Mouse (Mus musculus) midbrain, embryonic 12.5 days (tissue): ENCODE results near the gene Dzip1. TPM values are rescaled to one million over a fixed set of nuclear protein-coding genes. Genes with fewer than 3 reads are reported as not detected.
A peak's percentile ranks its signal among the peaks of the same experiment; 100 is the strongest.

ENCODE experiments used
- ATAC-seq: fragments of 200-750 bp; cut with Nextera tagmentation; 2 replicates; pipeline ENCODE4 v1.8.0; 2017; ENCODE audit warnings: low read depth, moderate TSS enrichment, moderate library complexity; ENCODE audit not compliant: low FRiP score
- H3K27ac ChIP-seq: fragments of 300-500 bp; sonication (generic); replicated peaks from 2 replicates; pipeline ENCODE4 v1.5.1; 2016; ENCODE audit warnings: mild to moderate bottlenecking
- H3K27me3 ChIP-seq: fragments of 300-500 bp; sonication (generic); 2 replicates; pipeline ENCODE4 v1.6.1; 2016; ENCODE audit warnings: mild to moderate bottlenecking
- H3K36me3 ChIP-seq: fragments of 300-500 bp; sonication (generic); 2 replicates; pipeline ENCODE4 v1.6.1; 2016
- H3K4me1 ChIP-seq: fragments of 300-500 bp; sonication (generic); 2 replicates; pipeline ENCODE4 v1.6.1; 2016
- H3K4me2 ChIP-seq: fragments of 300-500 bp; sonication (generic); replicated peaks from 2 replicates; pipeline ENCODE4 v1.6.1; 2016; ENCODE audit warnings: mild to moderate bottlenecking, moderate library complexity
- H3K4me3 ChIP-seq: fragments of 300-500 bp; sonication (generic); 2 replicates; pipeline ENCODE4 v1.5.1; 2016; ENCODE audit warnings: mild to moderate bottlenecking
- H3K9ac ChIP-seq: fragments of 300-500 bp; sonication (generic); replicated peaks from 2 replicates; pipeline ENCODE4 v1.6.1; 2016; ENCODE audit warnings: mild to moderate bottlenecking, moderate library complexity
- H3K9me3 ChIP-seq: fragments of 300-500 bp; sonication (generic); 2 replicates; pipeline ENCODE4 v1.6.1; 2016; ENCODE audit warnings: mild to moderate bottlenecking
- WGBS: fragments of 180-500 bp; shearing (Covaris S2); methylation state at CpG from one replicate; pipeline ENCODE4 v1.1.7; 2016; 5-methylcytosine and 5-hydroxymethylcytosine counted together
- polyA plus RNA-seq: library from polyadenylated mRNA; unstranded; fragments of >200 nt; fragmentation: Nextera tagmentation; extraction: Ambion mirVana; gene quantifications from 2 replicates; pipeline ENCODE4 v1.2.1, GENCODE M21; 2016

Dzip1 gene
- polyA plus RNA-seq, 1 experiment from 2014 or later: 45.4 TPM

- no peak overlapping the region for H3K27ac ChIP-seq
- H3K36me3 ChIP-seq: no peaks in the 10 kb centered on the region
- no peak overlapping the region for H3K4me2 ChIP-seq
- no peaks in the 10 kb centered on the region for H3K9me3 ChIP-seq
- no peak for ATAC-seq
- H3K27me3 ChIP-seq: no peaks in the 10 kb centered on the region
- no peak overlapping the region for H3K4me3 ChIP-seq
- H3K9ac ChIP-seq: no peak overlapping the region
- H3K4me1 ChIP-seq: peaks cover 9% of the 10 kb centered on the region; the same call in 1 of the 2 replicates
- 60% methylated on average over 4 of the region's 4 CpGs for WGBS
These were observed 60.4 kb downstream of the Dzip1 start for GRCm38 (mm10) chr14:118864905-118865304.

- H3K27ac ChIP-seq: no peak overlapping the region
- no peaks in the 10 kb centered on the region for H3K36me3 ChIP-seq
- H3K4me3 ChIP-seq: no peak overlapping the region
- H3K9me3 ChIP-seq: no peaks in the 10 kb centered on the region
- peaks cover 12% of the 10 kb centered on the region; the same call in 1 of the 2 replicates for H3K4me1 ChIP-seq
- H3K4me2 ChIP-seq: no peak overlapping the region
- WGBS: 64% methylated on average over 7 of the region's 7 CpGs
- H3K9ac ChIP-seq: no peak overlapping the region
- H3K27me3 ChIP-seq: peaks cover 12% of the 10 kb centered on the region
- no peak for ATAC-seq
These were observed 63.0 kb downstream of the Dzip1 start for GRCm38 (mm10) chr14:118862253-118862652.

GRCm38 (mm10) chr14:118858318-118858717 lies 66.9 kb downstream of the Dzip1 start:
- Histone ChIP-seq H3K27me3 (peaks cover 47% of the 10 kb centered on the region), H3K9ac (no peak overlapping the region), H3K4me1 (peaks cover 25% of the 10 kb centered on the region; the same call in 1 of the 2 replicates), H3K36me3 (no peaks in the 10 kb centered on the region), H3K4me2 (no peak overlapping the region), H3K9me3 (no peaks in the 10 kb centered on the region), H3K27ac (no peak overlapping the region), H3K4me3 (no peak overlapping the region)
- ATAC-seq: no peak
- WGBS: 77% methylated on average over 6 of the region's 6 CpGs

- ATAC-seq: no peak
- Histone ChIP-seq H3K4me3 (no peak overlapping the region), H3K4me1 (peaks cover 25% of the 10 kb centered on the region; the same call in 1 of the 2 replicates), H3K9me3 (no peaks in the 10 kb centered on the region), H3K27me3 (peaks cover 57% of the 10 kb centered on the region), H3K9ac (no peak overlapping the region), H3K27ac (no peak overlapping the region), H3K4me2 (no peak overlapping the region), H3K36me3 (no peaks in the 10 kb centered on the region)
- 86% methylated on average over 6 of the region's 6 CpGs for WGBS
These were observed 68.7 kb downstream of the Dzip1 start for GRCm38 (mm10) chr14:118856563-118856962.

GRCm38 (mm10) chr14:118855141-118855800 lies 70.0 kb downstream of the Dzip1 start:
- Histone ChIP-seq H3K27me3 (peaks cover 57% of the 10 kb centered on the region), H3K9ac (peak overlapping the region; percentile 55), H3K4me3 (peak overlapping the region; percentile 52), H3K4me1 (peaks cover 25% of the 10 kb centered on the region; the same call in 1 of the 2 replicates), H3K36me3 (no peaks in the 10 kb centered on the region), H3K27ac (no peak overlapping the region), H3K9me3 (no peaks in the 10 kb centered on the region), H3K4me2 (peak overlapping the region; percentile 94)
- ATAC-seq: peak; percentile 59
- WGBS: 1% methylated on average over 28 of the region's 28 CpGs

- Histone ChIP-seq H3K9ac (peak overlapping the region; percentile 55), H3K4me3 (peak overlapping the region; percentile 52), H3K4me1 (peaks cover 21% of the 10 kb centered on the region; the same call in 1 of the 2 replicates), H3K27me3 (peaks cover 57% of the 10 kb centered on the region), H3K36me3 (no peaks in the 10 kb centered on the region), H3K9me3 (no peaks in the 10 kb centered on the region), H3K4me2 (peak overlapping the region; percentile 94), H3K27ac (no peak overlapping the region)
- ATAC-seq: peak; percentile 84
- WGBS: under 1% methylated on average over 48 of the region's 48 CpGs
These were observed 70.7 kb downstream of the Dzip1 start for GRCm38 (mm10) chr14:118854371-118855114.

- no peak overlapping the region for H3K4me2 ChIP-seq
- H3K36me3 ChIP-seq: no peaks in the 10 kb centered on the region
- peaks cover 38% of the 10 kb centered on the region for H3K27me3 ChIP-seq
- no peak for ATAC-seq
- 75% methylated on average over 6 of the region's 6 CpGs for WGBS
- H3K9me3 ChIP-seq: no peaks in the 10 kb centered on the region
- H3K4me1 ChIP-seq: peaks cover 16% of the 10 kb centered on the region; the same call in 1 of the 2 replicates
- H3K9ac ChIP-seq: no peak overlapping the region
- H3K27ac ChIP-seq: no peak overlapping the region
- H3K4me3 ChIP-seq: no peak overlapping the region
These were observed 73.7 kb downstream of the Dzip1 start for GRCm38 (mm10) chr14:118851496-118852107.

- H3K9me3 ChIP-seq: no peaks in the 10 kb centered on the region
- H3K27me3 ChIP-seq: peaks cover 33% of the 10 kb centered on the region
- no peak overlapping the region for H3K4me2 ChIP-seq
- H3K4me3 ChIP-seq: no peak overlapping the region
- H3K36me3 ChIP-seq: no peaks in the 10 kb centered on the region
- ATAC-seq: no peak
- no peak overlapping the region for H3K27ac ChIP-seq
- H3K4me1 ChIP-seq: peaks cover 16% of the 10 kb centered on the region; the same call in 1 of the 2 replicates
- H3K9ac ChIP-seq: no peak overlapping the region
- 71% methylated on average over 4 of the region's 4 CpGs for WGBS
These were observed 74.6 kb downstream of the Dzip1 start for GRCm38 (mm10) chr14:118850696-118851035.

GRCm38 (mm10) chr14:118850011-118850695 lies 75.1 kb downstream of the Dzip1 start:
- H3K4me1 ChIP-seq: peaks cover 12% of the 10 kb centered on the region; the same call in 1 of the 2 replicates
- H3K27ac ChIP-seq: no peak overlapping the region
- H3K9ac ChIP-seq: no peak overlapping the region
- H3K27me3 ChIP-seq: peaks cover 28% of the 10 kb centered on the region
- 86% methylated on average over 11 of the region's 11 CpGs for WGBS
- no peaks in the 10 kb centered on the region for H3K36me3 ChIP-seq
- no peak for ATAC-seq
- H3K4me3 ChIP-seq: no peak overlapping the region
- no peaks in the 10 kb centered on the region for H3K9me3 ChIP-seq
- no peak overlapping the region for H3K4me2 ChIP-seq

GRCm38 (mm10) chr14:118848171-118848570 lies 77.1 kb downstream of the Dzip1 start:
- Histone ChIP-seq H3K27me3 (peaks cover 8% of the 10 kb centered on the region), H3K4me3 (no peak overlapping the region), H3K9me3 (no peaks in the 10 kb centered on the region), H3K4me1 (no peaks in the 10 kb centered on the region), H3K4me2 (no peak overlapping the region), H3K9ac (no peak overlapping the region), H3K27ac (no peak overlapping the region), H3K36me3 (no peaks in the 10 kb centered on the region)
- WGBS: 85% methylated on average over 7 of the region's 7 CpGs
- ATAC-seq: no peak

GRCm38 (mm10) chr14:118846834-118847233 lies 78.4 kb downstream of the Dzip1 start:
- no peak overlapping the region for H3K27ac ChIP-seq
- WGBS: 93% methylated on average over 10 of the region's 10 CpGs
- no peaks in the 10 kb centered on the region for H3K4me1 ChIP-seq
- no peaks in the 10 kb centered on the region for H3K36me3 ChIP-seq
- ATAC-seq: no peak
- no peak overlapping the region for H3K4me2 ChIP-seq
- no peaks in the 10 kb centered on the region; the same call in 1 of the 2 replicates for H3K27me3 ChIP-seq
- H3K9me3 ChIP-seq: no peaks in the 10 kb centered on the region
- no peak overlapping the region for H3K4me3 ChIP-seq
- no peak overlapping the region for H3K9ac ChIP-seq
